Mouse (Mus musculus): ENCODE data around the gene Sec14l1.

- no peak for TF ChIP-seq CTCF (IDR thresholded peaks at IDR 0.05; ENCODE audit: extremely low read depth, insufficient read depth, insufficient read length, insufficient replicate concordance)
- TF ChIP-seq POLR2A (IDR thresholded peaks at IDR 0.05; ENCODE audit: low read depth, low read length) = no peak
Observed at GRCm38 (mm10) chr11:117115346-117116219, 615 bp downstream of the Sec14l1 start.

Measured in spleen, adult 2 months (tissue).